Mouse (Mus musculus): Measurements from ENCODE around the gene Cst8.
"Not testable (repeated sequence)": the region's sequence is repeated elsewhere in the genome, so short reads cannot be mapped to it uniquely, and the experiment has no call there.

Gene Cst8

DNA sequence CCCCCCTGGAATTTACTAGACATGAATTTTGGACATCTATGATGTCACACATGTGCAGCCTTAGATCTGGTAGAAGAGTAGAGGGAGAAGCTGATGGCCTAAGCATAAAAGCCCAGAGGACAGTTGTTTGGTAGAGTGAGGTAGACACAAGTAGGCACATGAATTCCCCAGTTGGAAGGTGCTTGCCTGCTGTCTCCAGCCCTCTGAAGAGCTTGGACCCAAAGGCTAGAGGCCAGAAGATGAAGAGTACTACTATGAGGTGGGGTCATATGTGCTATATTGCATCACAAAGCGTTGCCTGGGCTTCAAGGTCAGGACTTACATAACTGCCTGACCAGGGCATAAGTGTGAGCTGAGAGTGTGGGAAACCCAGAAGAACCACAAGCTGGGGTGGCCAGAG, at the start of gene Cst8:
TSS of gene Cst8 (plus strand) at position 301 of the 400 bp plus-strand sequence.
- no peak for DNase-seq

DNA sequence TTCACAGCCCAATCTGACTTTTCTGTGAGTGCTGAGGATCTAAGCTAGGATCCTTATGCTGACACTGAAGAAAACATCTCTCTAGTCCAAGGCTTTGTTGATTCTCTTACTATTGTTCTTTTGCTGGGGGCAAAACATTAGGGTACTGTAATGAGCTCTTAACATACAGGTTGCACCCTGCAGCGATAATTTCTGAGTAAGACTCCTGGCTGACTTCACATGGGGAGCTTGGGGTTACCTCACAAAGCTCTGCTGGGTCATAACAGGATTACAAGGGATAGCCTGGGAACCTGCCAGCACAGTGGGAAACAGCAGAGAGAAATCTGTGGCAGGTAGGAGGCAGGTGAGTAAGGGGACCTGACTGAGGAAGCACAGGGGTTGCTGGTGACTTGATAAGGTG, 48.5 kb upstream of the Cst8 start, which contains the start of gene Cstl1:
TSS of gene Cstl1 (plus strand) at position 301 of the 400 bp plus-strand sequence.
- no peak for DNase-seq

DNA sequence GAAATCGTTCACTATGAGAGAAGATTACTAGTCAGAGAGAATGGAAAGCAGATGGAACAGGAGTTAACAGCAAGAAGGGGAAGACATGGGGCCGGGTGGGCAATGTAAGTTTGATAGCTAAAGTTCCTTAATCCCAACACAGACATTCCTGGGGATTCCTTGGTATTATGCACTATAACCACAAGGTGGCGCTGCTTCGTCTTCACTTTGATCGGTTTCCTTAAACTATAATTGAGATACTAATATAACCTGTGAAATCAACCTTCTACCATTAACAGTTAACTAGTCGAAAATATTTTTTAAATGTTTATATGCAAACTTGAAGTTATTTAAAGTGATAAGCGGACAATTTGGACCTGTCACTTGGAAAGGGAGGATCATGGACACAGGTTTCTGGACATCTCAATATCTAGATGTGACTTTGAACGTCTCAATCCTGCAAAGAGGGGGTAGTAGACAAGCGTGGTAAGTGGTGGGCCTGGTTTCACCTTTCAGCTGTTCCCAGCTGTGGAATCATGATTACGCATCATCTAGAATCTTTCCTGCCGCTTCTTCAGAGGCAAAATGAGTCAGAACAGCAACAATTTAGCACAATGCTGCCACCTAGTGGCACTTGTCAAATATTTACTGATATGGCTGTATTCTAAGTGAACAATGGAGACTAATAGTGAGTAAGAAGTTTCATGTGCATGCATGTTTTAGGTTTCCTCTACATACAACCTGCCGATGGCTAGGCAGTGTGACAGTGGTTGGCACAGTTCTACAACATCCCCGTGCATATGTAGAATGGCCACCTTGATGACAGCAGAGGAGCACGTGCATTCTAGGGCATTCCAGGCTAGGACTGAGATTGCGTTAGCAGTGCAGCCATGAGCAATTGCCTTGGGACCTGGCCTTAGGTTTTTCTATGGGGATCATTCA, 46.4 kb upstream of the Cst8 start:
- peak; percentile 90 for DNase-seq

DNA sequence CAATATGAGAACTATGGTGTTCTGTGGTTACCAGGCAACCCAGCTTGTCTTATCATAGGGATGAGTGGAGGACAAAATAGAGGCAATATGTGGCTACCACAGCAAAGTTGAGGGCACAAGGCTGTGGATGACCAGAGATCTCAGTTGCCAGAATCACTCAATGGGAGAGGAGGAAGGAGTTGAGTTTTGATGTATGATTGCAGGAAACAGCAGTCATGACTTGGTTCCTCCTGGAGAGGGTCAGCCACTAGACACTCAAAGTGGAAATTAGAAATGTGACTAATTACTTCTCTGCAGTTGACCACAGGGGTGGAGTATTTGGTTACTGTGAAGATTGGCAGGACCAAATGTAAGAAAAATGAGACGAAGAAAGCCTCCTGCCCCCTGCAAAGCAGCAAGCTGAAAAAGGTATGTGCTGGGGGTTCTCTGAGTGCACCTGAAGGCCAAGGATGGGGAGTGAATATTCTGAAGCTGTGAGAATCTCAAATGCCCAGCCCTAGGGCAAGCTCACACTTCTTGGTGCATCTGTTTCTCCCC, 44.2 kb upstream of the Cst8 start:
- no peak for DNase-seq

DNA sequence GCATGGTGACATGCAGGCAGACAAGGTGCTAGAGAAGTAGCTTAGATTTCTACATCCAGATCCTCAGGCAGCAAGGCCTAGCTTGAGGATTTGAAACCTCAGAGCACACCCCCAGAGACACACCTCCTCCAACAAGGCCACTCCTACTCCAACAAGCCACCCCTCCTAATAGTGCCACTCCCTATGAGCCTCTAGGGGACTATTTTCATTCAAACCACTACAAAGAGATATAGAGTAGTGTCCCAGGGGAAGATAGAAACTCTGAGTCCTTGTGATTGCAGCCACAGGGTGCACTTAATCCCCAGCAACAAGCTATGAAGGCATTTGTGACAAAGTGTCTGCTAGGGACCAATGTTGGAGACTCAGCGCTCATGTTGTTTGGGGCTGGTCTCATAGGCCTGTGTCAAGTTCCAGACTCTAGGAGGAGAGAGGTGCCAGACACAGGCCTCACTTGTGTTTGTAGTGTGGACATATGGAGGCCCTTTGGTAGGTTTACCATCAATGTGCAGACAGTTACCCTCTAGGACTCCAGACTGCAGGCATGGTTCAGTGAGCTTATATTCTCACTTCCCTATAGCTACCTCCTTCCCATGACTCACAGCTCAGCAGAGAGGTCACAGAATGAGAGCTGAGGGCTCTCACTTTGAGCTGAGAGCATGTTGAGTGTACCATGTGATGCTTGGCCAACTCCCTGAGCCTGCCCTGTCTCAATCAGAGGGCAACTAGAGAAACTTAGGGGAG, 34.8 kb upstream of the Cst8 start:
- no peak for DNase-seq

DNA sequence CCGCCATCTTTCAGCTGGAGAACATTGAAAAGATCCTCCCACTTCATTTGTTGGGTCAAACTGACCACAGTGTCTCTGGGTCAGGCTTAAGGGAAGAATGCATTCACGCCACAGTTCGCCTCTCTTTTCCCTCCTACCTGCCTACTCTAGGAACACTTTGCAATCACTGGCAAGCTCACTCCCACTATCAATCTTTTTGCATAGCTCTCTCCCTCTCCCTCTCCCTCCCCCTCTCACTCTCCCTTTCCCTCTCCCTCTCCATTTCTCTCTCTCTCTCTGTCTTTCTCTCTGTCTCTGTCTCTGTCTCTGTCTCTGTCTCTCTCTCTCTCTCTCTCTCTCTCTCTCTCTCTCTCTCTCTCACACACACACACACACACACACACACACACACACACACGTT, 27.2 kb upstream of the Cst8 start, which contains the start of gene Cst11:
TSS of gene Cst11 (minus strand) at position 101 of the 400 bp plus-strand sequence.
- DNase-seq, result not testable (repeated sequence)

DNA sequence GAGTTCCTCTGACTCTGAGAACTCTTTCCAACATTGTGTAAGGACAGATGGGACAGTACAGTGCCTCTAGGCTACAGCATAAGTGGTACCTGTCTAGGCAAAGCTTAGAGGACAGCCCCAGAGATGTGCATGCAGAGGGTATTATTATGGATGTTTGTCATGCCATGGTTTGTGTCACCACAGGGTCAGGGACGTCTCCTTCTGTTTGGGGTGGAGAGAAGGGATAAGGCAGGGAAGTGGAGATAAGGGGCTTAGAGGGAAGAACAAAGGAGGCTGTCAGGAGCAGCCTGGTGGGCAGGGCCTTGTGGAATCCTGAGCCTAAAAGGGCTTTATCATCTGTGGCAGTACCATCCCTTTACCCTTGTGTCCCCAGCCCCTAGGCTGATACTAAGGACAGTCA, 16.9 kb upstream of the Cst8 start, which contains the start of gene 8030411F24Rik:
TSS of gene 8030411F24Rik (plus strand) at position 301 of the 400 bp plus-strand sequence.
- no peak for DNase-seq

DNA sequence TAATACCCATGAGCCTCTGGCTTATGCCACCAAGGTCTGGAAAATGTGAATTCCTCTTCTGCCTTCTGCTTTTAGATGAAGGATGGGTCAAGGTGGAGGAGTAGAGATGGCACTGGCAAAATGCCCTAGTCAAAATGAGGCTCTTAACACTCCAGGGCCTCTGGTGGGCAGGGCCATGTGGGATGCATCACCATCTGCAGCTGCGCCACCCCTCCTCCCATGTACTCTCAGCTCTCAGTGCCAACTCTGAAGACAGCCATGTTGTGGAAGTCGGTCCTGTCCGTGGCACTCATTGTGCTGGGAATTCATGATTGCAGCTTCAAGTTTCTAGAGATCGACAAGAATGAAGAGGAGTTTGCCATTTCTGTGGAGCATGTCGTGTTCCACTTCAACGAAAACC, 9.4 kb upstream of the Cst8 start, which contains the start of gene Cst12:
TSS of gene Cst12 (plus strand) at position 220 of the 400 bp plus-strand sequence.
- no peak for DNase-seq

DNA sequence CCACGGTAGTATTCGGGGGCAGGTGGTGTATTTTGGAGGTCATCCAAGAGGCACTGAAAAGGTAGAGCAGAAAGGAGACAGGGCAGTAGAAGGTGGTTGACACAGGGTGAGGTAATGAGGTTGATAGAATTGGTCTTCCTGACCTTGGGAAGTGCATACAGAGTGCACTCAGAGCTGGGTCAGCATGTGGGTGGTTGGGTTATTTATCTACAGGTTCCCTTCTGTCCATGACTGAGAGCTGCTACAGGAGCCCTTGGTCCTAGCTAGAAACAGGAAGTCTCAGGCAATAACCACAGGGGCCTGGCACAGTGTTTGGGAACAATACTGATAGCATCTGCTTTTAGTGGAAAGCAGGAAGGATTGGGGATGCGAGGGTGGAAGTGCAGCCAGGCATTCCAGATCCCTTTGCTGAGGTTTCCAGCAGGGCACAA, 2.9 kb downstream of the Cst8 start:
- DNase-seq, result no peak

DNA sequence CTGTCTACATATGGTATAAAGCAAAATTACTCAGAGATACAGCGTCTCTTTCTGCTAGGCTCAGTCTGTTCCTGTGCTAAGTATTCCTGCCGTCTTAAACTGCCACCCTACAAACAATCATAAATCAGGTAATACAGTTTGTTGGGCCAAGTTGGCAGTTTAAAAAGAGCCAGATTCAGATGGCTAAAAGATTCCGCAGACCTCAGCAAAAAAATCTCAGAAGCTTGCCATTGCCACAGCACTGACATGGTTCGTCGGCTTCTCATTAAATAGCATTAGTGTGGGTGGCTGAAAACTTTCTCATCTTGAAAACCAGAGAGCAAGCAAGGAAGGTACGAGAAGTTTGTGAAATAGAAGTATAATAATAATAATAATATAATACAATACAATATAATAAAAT, 8.1 kb downstream of the Cst8 start:
- peak; percentile 8 for DNase-seq

DNA sequence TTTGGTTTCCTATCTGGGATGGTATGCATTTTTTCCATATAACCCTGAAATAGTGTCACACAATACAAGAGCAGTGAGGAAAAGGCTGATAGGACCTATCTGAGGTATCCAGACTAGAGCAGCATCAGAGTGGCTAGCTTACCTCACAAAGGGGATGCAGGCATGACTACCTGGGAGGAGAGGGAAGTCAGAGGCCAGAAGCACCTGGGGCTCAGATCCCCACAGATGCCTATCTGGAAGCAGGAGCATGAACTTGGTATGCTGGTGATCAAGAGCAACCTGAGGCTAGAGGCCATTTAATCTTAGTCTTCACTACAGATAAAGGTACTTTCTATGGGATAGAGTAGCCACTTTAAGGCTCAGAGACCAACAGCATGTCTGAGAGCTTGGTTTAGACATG, 21.3 kb downstream of the Cst8 start, which contains the start of gene Cst13:
TSS of gene Cst13 (plus strand) at position 173 of the 400 bp plus-strand sequence.
- no peak for DNase-seq

DNA sequence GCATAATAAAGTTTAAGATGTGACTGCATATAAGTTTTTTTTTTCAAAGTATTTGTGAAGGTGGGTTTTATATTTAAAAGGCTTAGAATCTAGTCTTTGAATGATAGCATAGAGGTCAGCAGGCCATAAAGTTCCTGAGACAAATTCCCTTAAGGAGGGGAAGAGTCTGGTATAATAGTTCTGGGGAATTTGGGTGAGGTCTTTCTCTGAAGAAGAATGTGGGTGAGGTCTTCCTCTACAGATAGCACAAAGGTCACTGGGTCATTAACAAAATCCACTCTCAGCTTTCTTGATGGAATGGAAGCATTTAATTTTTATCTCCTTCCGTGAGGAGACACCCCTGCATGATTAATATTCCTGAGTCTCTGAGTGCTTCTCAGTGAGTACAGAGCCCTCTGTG, 27.4 kb downstream of the Cst8 start:
- no peak for DNase-seq

DNA sequence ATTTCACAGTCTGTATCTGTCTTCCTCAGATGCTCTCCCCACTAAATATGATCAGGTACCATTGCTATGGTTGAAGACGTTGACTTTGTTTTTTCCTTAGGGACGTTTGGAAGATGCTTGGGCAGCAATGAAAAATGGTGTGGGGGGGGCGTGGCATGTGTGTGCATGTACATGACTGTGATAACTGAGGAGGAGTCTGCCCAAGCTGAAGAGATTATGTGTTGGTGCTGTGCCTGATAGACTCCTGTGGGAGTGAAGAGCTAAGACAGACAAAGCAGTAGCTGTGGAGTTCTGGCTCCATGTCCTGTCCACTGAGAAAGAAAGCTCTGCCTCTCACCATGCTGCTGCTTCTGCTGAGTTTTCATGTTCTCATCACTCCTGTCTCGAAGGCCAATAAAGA, 36.3 kb downstream of the Cst8 start, which contains the start of gene Cst9:
TSS of gene Cst9 (plus strand) at position 236 of the 400 bp plus-strand sequence.
- DNase-seq, result no peak

DNA sequence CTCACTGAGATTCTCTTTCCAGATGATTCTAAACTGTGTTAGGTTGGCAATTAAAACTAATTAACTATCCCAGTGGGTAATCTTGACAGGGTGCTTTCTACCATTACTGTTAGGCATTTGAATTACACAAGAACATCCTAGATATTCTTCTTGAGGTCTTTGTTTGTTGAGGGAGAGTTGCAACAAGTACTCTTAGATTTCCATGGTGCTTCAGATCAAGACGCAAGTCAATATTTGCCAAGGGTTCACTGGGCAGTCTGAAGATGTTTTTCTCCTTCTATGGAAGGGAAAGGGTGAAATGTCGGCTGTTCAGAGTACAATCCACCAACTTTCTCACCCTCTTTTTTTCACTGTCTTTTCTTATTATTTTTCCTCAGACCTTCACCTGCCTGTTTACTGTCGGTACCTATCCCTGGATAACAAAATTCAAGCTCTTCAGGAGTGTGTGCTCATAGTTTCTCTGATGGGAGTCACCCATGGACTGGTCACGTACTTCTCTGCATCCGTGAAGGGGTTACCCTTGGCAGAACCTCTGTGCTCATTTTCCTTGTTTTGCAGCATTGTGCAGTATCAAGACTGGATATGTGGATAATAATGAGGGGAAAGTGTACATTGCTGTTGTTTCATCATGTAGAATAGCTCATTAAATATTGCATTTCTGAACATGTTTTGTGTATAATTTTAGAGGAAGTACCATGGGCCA, 39.6 kb downstream of the Cst8 start:
- no peak for DNase-seq

DNA sequence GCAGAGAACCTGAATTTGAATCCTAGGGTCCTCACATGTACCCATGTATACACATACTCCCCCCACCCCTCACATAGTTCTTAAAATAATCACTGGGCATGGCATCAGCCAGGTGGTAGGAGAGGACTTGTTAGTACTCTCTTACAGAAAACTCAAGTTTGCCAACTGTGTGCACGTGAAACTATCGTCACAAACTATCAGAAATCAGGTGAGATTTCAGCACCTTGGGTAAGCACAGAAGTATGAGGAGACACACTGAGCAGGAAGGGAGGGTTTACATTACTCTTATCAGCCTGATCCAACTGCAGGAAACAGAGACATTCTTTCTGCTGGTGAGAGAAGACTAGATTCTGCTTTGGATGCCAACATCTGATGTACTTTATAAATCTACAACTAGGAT, 40.6 kb downstream of the Cst8 start:
- no peak for DNase-seq

DNA sequence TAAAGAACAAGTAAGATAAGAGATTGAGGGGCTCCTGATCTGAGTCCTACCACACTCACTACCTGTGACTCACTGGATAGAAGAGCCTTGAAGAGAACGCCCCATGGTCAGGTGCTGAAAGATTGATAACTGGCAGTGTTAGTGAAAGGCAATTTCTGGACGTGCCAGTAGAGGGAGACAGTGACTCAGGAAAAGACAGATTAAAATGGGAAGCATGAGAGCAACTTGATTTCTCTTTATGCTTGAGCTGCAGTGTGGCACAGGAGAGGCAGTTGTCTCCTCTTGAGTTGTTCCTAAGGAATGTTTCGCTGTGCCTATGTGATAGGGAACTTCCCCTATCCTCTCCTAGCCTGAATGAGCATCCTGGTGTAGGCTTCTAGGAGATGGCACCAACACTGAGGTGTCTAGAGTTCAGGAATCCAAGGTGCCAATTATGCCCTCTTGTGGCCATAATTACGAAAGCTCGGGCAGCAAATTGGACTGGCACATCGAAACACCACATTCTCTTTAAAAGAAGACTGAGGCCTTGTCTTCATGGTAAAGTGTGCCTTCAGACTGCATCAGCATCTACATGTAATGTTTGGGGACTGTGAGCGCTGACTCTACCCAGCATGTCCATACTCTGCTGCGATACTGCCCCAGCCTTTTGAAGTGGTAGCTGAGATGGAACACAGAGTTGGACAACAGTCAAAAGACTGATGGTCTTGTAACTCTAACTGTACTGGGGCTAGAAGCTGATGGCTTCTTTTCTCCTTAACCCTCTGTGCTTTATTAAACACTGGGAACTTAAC, 52.7 kb downstream of the Cst8 start:
- DNase-seq, result peak; percentile 66

All from embryo, embryonic 11 days (tissue).